Mouse (Mus musculus) stomach, postnatal 0 days (tissue): ENCODE data around the gene Ubp1.

Experiments used
- CTCF ChIP-seq: IDR thresholded peaks from 2 replicates; pipeline ENCODE4 v1.5.1; 2016; ENCODE audit warnings: antibody characterized with exemption, low read depth, mild to moderate bottlenecking, moderate library complexity
- EP300 ChIP-seq: optimal IDR thresholded peaks from 2 replicates; pipeline ENCODE3; 2016; ENCODE audit warnings: antibody characterized with exemption

DNA sequence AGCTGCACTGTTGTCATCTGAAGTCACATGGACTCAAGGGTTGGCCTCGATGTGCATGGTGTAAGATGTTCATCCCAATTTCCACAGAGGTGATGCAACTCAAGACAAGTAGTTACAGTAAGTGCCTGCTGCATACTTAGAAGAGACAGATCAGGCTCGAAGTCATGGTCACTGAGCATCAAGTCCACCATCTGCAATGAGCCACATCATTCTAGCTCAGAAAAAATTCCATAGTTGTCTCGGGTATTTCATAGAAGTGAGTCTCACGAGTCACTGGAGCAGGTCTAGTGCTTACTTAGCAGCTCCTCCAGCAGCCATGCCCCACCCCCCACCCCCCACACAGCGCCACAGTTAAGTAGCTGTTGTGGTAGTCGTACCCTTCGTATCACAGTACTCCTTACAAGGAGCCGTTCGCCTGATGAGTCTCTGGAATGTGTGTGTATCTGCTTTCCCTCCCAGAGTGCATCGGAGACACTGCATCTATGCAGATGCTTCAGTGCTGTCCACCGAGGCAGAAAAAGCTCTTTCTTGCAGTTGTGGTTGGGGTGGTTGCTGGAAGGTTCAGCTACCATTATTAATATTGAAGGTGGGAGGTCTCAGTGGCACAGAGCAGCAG lies 46.6 kb downstream of the Ubp1 start:
- no peak for TF ChIP-seq CTCF
- no peak for TF ChIP-seq EP300
